Mouse (Mus musculus): ENCODE measurements around the gene Agtrap.

- no peak for TF ChIP-seq GATA1 (IDR thresholded peaks at IDR 0.05; ENCODE audit: borderline replicate concordance, low read length)
- TF ChIP-seq FLI1 (IDR thresholded peaks at IDR 0.05; ENCODE audit: low read length): no peak
Observed at GRCm38 (mm10) chr4:148030506-148030905, 57.3 kb downstream of the Agtrap start.
